Mouse (Mus musculus): ENCODE measurements around the gene Tinf2. TPM values are rescaled to one million over a fixed set of nuclear protein-coding genes. Genes with fewer than 3 reads are reported as not detected.
A peak's percentile ranks its signal among the peaks of the same experiment; 100 is the strongest.

Tinf2 gene
- polyA plus RNA-seq, 1 experiment from 2014 or later = 57.1 TPM

DNA sequence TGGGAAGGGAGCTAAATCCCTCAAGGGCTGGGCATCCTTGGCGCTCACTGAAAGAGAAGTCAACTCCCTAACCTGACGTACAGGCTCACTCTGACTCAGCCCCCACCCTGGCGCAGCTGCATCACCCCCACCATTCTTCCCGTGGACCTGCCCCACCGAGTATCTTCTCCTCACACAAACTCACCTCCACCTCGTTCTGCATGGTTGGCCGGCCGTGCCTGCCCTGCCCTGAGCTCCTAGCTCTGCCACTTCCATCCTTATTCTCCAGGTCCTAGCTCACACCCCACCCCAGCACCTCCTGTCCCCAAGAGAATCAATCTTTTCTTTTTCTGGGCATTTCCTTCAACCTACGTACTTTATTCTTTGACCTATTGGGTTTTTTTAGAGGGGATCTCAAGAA is 19.5 kb upstream of the Tinf2 start:
- Histone ChIP-seq H3K4me3 (replicated peaks) (no peak overlapping the region), H3K9me3 (0 out of 2 replicates have a peak, but pooled peaks cover 3% of the 10 kb centered on the region), H3K27me3 (no peaks in the 10 kb centered on the region), H3K9ac (replicated peaks) (no peak overlapping the region), H3K4me1 (replicated peaks) (no peaks in the 10 kb centered on the region), H3K4me2 (no peak overlapping the region), H3K27ac (no peak overlapping the region), H3K36me3 (no peaks in the 10 kb centered on the region)
- WGBS = 70% methylated on average over 9 of the region's 9 CpGs
- no peak for ATAC-seq (ENCODE audit: insufficient number of reproducible peaks, insufficient read depth, low FRiP score, low TSS enrichment, low read depth)

- WGBS = 87% methylated on average over 4 of the region's 4 CpGs
- Histone ChIP-seq H3K27me3 (no peaks in the 10 kb centered on the region), H3K36me3 (no peaks in the 10 kb centered on the region), H3K4me2 (no peak overlapping the region), H3K4me3 (replicated peaks) (no peak overlapping the region), H3K9ac (replicated peaks) (no peak overlapping the region), H3K4me1 (replicated peaks) (no peaks in the 10 kb centered on the region), H3K27ac (no peak overlapping the region), H3K9me3 (0 out of 2 replicates have a peak, but pooled peaks cover 3% of the 10 kb centered on the region)
- ATAC-seq (ENCODE audit: insufficient number of reproducible peaks, insufficient read depth, low FRiP score, low TSS enrichment, low read depth) = no peak
Observed at GRCm38 (mm10) chr14:55697226-55697625, 15.6 kb upstream of the Tinf2 start.

GRCm38 (mm10) chr14:55689433-55689832 is 7.8 kb upstream of the Tinf2 start:
- ATAC-seq (ENCODE audit: insufficient number of reproducible peaks, insufficient read depth, low FRiP score, low TSS enrichment, low read depth) = no peak
- no peaks in the 10 kb centered on the region for H3K36me3 ChIP-seq
- H3K27ac ChIP-seq = no peak overlapping the region
- H3K27me3 ChIP-seq = no peaks in the 10 kb centered on the region
- 80% methylated on average over 10 of the region's 10 CpGs for WGBS
- H3K9ac ChIP-seq (replicated peaks) = no peak overlapping the region
- no peaks in the 10 kb centered on the region for H3K4me1 ChIP-seq (replicated peaks)
- no peaks in the 10 kb centered on the region for H3K9me3 ChIP-seq
- H3K4me2 ChIP-seq = no peak overlapping the region
- no peak overlapping the region for H3K4me3 ChIP-seq (replicated peaks)

GRCm38 (mm10) chr14:55682118-55682493 is 486 bp upstream of the Tinf2 start:
- Histone ChIP-seq H3K9me3 (no peaks in the 10 kb centered on the region), H3K9ac (replicated peaks) (peak overlapping the region; percentile 13; the same call in 1 of the 2 replicates), H3K4me3 (replicated peaks) (peak overlapping the region; percentile 83), H3K27ac (peak overlapping the region; percentile 86; the same call in 1 of the 2 replicates), H3K36me3 (peaks cover 31% of the 10 kb centered on the region), H3K4me1 (replicated peaks) (peaks cover 8% of the 10 kb centered on the region), H3K27me3 (no peaks in the 10 kb centered on the region), H3K4me2 (peak overlapping the region; percentile 80)
- peak; percentile 46 for ATAC-seq (ENCODE audit: insufficient number of reproducible peaks, insufficient read depth, low FRiP score, low TSS enrichment, low read depth)
- WGBS = 14% methylated on average over 3 of the region's 3 CpGs

GRCm38 (mm10) chr14:55677615-55678014 is 4.0 kb downstream of the Tinf2 start:
- H3K27me3 ChIP-seq = no peaks in the 10 kb centered on the region
- H3K4me3 ChIP-seq (replicated peaks) = no peak overlapping the region
- H3K4me2 ChIP-seq = no peak overlapping the region
- peaks cover 12% of the 10 kb centered on the region for H3K4me1 ChIP-seq (replicated peaks)
- ATAC-seq (ENCODE audit: insufficient number of reproducible peaks, insufficient read depth, low FRiP score, low TSS enrichment, low read depth) = no peak
- no peaks in the 10 kb centered on the region for H3K9me3 ChIP-seq
- WGBS = 90% methylated on average over 4 of the region's 4 CpGs
- H3K27ac ChIP-seq = no peak overlapping the region
- H3K36me3 ChIP-seq = peaks cover 55% of the 10 kb centered on the region
- H3K9ac ChIP-seq (replicated peaks) = no peak overlapping the region

DNA sequence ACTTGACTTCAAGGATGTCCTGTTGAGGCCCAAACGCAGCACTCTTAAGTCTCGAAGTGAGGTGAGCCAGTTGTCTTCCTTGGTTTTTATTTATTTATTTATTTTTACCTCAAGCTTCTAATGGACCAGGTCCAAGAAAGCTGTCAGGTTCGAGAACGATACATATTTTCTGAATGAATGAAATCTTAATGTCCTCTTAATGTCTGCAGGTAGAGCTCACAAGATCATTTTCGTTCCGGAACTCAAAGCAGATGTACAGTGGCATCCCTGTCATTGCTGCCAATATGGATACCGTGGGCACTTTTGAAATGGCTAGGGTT is 8.9 kb downstream of the Tinf2 start:
- H3K27ac ChIP-seq = peak overlapping the region; percentile 93; the same call in 1 of the 2 replicates
- peaks cover 45% of the 10 kb centered on the region for H3K36me3 ChIP-seq
- no peaks in the 10 kb centered on the region for H3K27me3 ChIP-seq
- ATAC-seq (ENCODE audit: insufficient number of reproducible peaks, insufficient read depth, low FRiP score, low TSS enrichment, low read depth) = no peak
- peak overlapping the region; percentile 78 for H3K9ac ChIP-seq (replicated peaks)
- peak overlapping the region; percentile 93 for H3K4me2 ChIP-seq
- no peaks in the 10 kb centered on the region for H3K9me3 ChIP-seq
- WGBS = 77% methylated on average over 7 of the region's 7 CpGs
- peaks cover 17% of the 10 kb centered on the region for H3K4me1 ChIP-seq (replicated peaks)
- H3K4me3 ChIP-seq (replicated peaks) = peak overlapping the region; percentile 78

DNA sequence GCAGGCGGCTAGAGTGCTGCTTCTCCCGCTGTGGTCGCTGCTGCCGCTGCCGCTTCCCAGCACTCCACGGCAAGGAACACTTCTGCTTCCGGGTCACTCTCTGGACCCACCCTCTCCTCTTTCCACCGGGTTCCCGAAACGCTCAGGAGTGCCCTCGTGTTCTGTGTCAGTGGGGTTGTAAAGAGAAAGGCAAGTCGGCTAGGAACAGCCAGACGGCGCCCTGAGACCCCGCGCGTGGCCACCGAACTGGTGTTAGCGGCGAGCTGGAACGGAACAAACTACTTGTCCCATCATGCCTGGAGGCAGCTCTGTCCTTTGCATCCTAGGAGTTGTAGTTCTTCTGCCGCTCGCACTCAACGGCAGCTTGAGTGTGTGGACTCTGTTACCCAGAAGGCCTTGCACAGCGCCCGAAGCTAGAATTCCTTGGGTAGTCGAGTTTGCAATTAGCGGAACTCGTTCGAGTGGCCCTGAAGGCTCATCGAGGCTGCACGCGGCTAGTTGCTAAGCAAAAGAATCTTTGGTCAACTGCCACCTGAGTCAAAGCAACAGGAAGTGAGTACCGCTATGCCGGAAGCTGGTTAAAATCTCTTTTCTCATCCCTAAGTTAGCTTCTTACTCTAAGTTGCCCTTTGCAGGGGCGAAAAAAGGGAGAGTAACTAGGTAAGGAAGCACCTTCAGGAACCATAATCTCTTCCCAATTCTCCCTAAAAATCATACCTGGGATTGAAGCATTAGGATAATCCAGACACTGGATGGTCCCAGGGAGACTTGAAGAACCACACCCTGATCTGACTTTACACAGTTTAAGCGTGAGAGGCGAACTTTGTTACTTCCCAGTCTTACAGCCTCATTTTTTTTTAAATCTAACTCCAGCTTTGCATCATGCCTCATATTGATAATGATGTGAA is 9.5 kb downstream of the Tinf2 start, which contains the start of the genes Gmpr2 and Nedd8:
Gene Gmpr2 (plus strand): TSS at position 109 of the 908 bp plus-strand sequence.
Gene Nedd8 (minus strand): TSS at position 292 of the 908 bp plus-strand sequence.
- Histone ChIP-seq H3K4me3 (replicated peaks) (peak within 1 kb of the TSS; percentile 78), H3K36me3 (peaks cover 39% of the 10 kb centered on the region), H3K9ac (replicated peaks) (peak within 1 kb of the TSS; percentile 78), H3K27me3 (no peaks in the 10 kb centered on the region), H3K4me1 (replicated peaks) (peaks cover 17% of the 10 kb centered on the region), H3K27ac (peak within 1 kb of the TSS; percentile 93), H3K4me2 (peak within 1 kb of the TSS; percentile 93), H3K9me3 (no peaks in the 10 kb centered on the region)
- 1% methylated on average over 38 of the region's 38 CpGs for WGBS
- ATAC-seq (ENCODE audit: insufficient number of reproducible peaks, insufficient read depth, low FRiP score, low TSS enrichment, low read depth) = peak; percentile 97

DNA sequence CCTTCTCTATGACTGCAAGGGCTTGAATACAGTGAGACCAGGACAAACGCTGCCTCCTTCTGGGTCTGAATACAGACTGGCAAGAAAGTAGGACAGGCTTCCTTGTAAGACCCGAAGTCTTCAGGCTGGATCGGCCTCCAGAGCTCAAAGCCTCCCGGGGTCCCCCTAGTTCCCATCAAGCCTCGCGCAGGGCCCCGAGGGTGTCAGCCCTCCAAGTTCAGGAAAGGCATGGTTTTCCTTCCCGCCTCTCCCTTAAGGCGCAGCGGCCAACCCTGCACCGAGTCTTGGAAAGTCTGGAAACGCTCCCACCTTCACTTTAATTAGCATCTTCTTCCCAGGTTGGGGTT is 10.2 kb downstream of the Tinf2 start:
- peaks cover 38% of the 10 kb centered on the region for H3K36me3 ChIP-seq
- H3K9me3 ChIP-seq = no peaks in the 10 kb centered on the region
- H3K4me1 ChIP-seq (replicated peaks) = peaks cover 17% of the 10 kb centered on the region
- H3K4me2 ChIP-seq = peak overlapping the region; percentile 93
- peak overlapping the region; percentile 78 for H3K9ac ChIP-seq (replicated peaks)
- H3K27ac ChIP-seq = peak overlapping the region; percentile 93
- WGBS = under 1% methylated on average over 12 of the region's 12 CpGs
- no peak; the same call in 1 of the 2 replicates for ATAC-seq (ENCODE audit: insufficient number of reproducible peaks, insufficient read depth, low FRiP score, low TSS enrichment, low read depth)
- peak overlapping the region; percentile 78 for H3K4me3 ChIP-seq (replicated peaks)
- no peaks in the 10 kb centered on the region for H3K27me3 ChIP-seq

DNA sequence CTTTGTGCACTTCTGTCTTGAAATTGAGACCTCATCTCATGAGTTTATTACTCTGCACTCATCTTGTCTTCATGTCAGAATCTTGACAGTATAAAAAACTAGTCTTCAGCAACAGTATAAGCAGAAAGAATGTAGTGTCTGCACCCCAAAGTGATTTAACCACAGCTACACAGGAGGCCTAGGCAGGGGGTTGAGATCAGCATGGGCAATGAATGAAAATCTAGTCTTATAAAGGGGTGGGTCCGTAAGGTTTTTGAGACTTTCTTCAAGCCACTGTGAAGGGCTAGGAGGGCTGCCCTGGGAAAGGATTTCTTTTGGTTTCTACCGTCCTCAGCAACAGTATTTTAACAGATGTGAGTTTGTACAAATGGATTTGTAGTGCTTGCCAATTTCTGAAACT is 21.0 kb downstream of the Tinf2 start:
- H3K9me3 ChIP-seq = no peaks in the 10 kb centered on the region
- WGBS = 49% methylated on average over 2 of the region's 2 CpGs

DNA sequence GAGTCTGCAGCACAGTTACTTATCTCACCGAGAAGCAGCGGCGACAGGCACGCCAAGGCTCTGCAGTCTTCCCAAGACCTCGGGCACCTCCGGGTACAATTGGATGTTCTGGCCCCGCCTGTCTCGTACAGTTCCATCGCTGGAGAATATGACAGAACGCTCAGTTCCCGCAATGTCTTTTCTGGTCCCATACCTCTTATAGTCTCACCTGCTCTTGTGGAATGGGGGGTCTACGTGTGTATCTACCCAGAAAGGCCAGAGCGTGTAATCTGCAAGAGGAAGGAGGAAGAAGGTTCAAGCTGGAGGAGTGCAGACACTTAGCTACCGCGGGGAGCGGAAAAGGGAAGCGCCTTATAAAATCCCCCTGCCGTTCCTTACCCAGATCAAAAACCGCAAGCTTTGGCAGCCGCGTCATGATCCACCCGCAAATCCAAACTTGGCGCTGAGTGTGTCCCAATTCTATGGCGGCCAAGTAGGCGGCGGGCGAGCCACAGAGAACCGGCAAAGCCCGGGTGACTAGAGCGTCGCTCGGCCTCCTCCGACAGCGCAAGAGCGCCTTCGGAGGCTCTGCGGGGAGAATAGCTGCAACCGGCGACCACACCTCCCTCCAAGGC is 21.6 kb downstream of the Tinf2 start, which contains the start of gene Mdp1:
Gene Mdp1 (minus strand): TSS at position 549 of the 614 bp plus-strand sequence.
- H3K4me1 ChIP-seq (replicated peaks) = 0 out of 2 replicates have a peak, but pooled peaks cover 8% of the 10 kb centered on the region
- H3K9me3 ChIP-seq = no peaks in the 10 kb centered on the region
- H3K36me3 ChIP-seq = peaks cover 51% of the 10 kb centered on the region
- H3K27me3 ChIP-seq = no peaks in the 10 kb centered on the region
- peak within 1 kb of the TSS; percentile 61 for H3K4me3 ChIP-seq (replicated peaks)
- peak within 1 kb of the TSS; percentile 65 for H3K4me2 ChIP-seq
- peak within 1 kb of the TSS; percentile 66; the same call in 1 of the 2 replicates for H3K27ac ChIP-seq
- ATAC-seq (ENCODE audit: insufficient number of reproducible peaks, insufficient read depth, low FRiP score, low TSS enrichment, low read depth) = peak; percentile 84
- under 1% methylated on average over 39 of the region's 39 CpGs for WGBS
- peak within 1 kb of the TSS; percentile 81 for H3K9ac ChIP-seq (replicated peaks)

More for the DNA sequence above, 21.0 kb downstream of the Tinf2 start:
- no peak overlapping the region for H3K9ac ChIP-seq (replicated peaks)
- no peaks in the 10 kb centered on the region for H3K27me3 ChIP-seq
- peak overlapping the region; percentile 65 for H3K4me2 ChIP-seq
- ATAC-seq (ENCODE audit: insufficient number of reproducible peaks, insufficient read depth, low FRiP score, low TSS enrichment, low read depth) = no peak
- peak overlapping the region; percentile 61 for H3K4me3 ChIP-seq (replicated peaks)
- peaks cover 53% of the 10 kb centered on the region for H3K36me3 ChIP-seq
- H3K4me1 ChIP-seq (replicated peaks) = 0 out of 2 replicates have a peak, but pooled peaks cover 8% of the 10 kb centered on the region
- peak overlapping the region; percentile 37; the same call in 1 of the 2 replicates for H3K27ac ChIP-seq

DNA sequence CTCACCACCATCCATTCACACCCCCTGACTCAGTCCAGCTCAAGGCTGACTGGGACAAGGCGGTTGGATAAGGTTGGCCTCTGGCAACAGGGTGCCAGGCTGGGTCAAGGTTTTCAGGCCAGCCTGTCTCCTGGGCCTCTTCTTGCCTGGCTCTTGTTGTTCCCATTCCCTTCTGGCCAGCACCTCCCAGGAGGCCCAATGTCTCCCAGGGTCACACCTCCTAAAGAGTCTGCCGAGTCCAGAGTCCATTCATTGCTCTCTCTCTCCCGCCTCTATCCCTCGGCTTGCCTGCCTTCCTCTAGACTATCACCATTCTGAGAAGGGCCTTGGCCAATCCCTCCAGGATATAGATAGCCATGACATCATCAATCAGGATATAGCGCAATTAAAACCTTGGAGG is 23.6 kb downstream of the Tinf2 start:
- H3K4me2 ChIP-seq = no peak overlapping the region
- 89% methylated on average over 5 of the region's 5 CpGs for WGBS
- 0 out of 2 replicates have a peak, but pooled peaks cover 8% of the 10 kb centered on the region for H3K4me1 ChIP-seq (replicated peaks)
- H3K36me3 ChIP-seq = peaks cover 42% of the 10 kb centered on the region
- ATAC-seq (ENCODE audit: insufficient number of reproducible peaks, insufficient read depth, low FRiP score, low TSS enrichment, low read depth) = no peak
- no peak overlapping the region for H3K4me3 ChIP-seq (replicated peaks)
- H3K9ac ChIP-seq (replicated peaks) = no peak overlapping the region
- no peak overlapping the region for H3K27ac ChIP-seq
- H3K27me3 ChIP-seq = no peaks in the 10 kb centered on the region
- H3K9me3 ChIP-seq = no peaks in the 10 kb centered on the region

Data from limb, embryonic 12.5 days (tissue).